Mouse (Mus musculus) thymus, adult 2 months (tissue): Measurements from ENCODE around the gene Borcs6.

ENCODE experiments used
- CTCF ChIP-seq: fragments of 200-500 bp; IDR thresholded peaks from 2 replicates; pipeline ENCODE4 v1.5.1; 2012; ENCODE audit warnings: mild to moderate bottlenecking, control low read depth, low read length, moderate library complexity, borderline replicate concordance; ENCODE audit not compliant: control insufficient read depth, poor library complexity, insufficient read depth; ENCODE audit errors: extremely low read depth
- POLR2A ChIP-seq: fragments of 200-500 bp; IDR thresholded peaks from 2 replicates; pipeline ENCODE4 v1.6.1; 2012; ENCODE audit warnings: mild to moderate bottlenecking, low read length, control low read depth, moderate library complexity; ENCODE audit not compliant: control insufficient read depth, poor library complexity, insufficient read depth; ENCODE audit errors: extremely low read depth

DNA sequence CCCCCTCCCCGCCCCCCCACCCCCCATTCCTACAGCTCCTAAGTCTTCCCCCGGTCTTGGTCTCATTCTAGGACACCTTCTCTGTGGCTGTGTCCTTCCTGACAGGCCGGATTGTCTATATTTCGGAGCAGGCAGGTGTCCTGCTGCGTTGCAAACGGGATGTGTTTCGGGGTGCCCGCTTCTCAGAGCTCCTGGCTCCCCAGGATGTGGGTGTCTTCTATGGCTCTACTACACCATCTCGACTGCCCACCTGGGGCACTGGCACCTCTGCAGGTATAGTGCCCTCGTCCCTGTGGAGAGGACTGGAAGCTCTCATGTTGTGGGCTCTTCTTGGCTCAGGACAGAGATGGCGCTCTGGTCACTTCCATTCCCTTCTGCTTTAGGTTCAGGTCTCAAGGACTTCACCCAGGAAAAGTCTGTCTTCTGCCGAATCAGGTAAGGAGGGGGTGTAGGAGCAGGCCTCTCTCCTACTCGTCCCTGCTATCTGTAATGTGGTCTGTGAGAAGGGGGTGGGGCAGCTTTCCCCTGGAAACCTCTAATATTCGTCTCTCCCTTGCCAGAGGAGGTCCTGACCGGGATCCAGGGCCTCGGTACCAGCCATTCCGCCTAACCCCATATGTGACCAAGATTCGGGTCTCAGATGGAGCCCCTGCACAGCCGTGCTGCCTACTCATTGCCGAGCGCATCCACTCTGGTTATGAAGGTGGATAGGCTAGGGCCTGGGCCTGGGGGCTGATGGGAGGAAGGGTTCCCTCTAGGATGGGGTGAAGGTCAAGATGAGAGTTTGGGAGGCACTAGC, 42.3 kb downstream of the Borcs6 start:
- TF ChIP-seq POLR2A (no peak), CTCF (no peak)
